Mouse (Mus musculus) spleen, adult 12 weeks (tissue): ENCODE results near the gene Trappc10.
A peak's percentile ranks its signal among the peaks of the same experiment; 100 is the strongest.

ENCODE experiments used
- DNase-seq: peaks from one replicate; pipeline ENCODE4 v3.0.0; 2022; ENCODE audit warnings: low spot score

Trappc10 gene

DNA sequence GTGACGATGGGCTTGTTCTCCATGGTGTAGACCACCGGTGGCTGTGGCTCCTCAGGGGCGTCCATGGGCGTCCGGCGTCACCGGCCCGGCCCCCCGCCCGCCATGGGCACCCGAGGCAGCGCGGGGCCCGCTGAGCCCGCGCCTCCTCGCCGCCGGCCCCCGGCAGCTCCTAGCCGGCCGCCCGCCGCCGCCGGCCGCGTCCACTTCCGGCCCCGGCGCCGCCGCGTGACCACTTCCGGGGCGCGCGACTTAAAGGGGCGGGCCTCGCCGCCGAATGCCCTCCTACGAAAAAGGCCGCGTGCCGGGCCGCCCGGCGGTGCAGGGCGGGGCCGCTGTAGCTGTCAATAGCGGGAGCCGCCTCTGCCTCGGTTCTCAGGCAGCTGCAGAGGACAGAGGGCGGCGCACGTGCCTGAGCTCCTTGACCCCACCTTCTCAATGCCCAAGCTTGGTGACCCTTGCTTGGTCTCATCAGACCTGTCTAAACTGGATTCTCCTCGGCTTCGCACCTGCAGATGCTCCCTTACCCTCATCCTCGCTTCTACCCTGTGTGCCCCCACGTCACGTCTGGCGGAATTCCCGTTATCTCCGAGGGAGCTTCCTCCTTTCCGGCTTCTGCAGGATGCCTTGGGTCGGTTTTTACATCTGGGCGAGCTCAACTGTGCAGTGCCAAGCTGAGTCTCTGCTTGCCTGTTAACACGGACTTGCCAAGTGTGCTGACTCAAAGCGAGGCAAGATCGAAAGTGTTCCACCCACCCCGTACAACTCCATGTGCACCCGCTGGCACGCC, at the start of gene Trappc10:
Trappc10 (minus strand) TSS at position 204 of the 787 bp plus-strand sequence.
- DNase-seq = peak; percentile 86

DNA sequence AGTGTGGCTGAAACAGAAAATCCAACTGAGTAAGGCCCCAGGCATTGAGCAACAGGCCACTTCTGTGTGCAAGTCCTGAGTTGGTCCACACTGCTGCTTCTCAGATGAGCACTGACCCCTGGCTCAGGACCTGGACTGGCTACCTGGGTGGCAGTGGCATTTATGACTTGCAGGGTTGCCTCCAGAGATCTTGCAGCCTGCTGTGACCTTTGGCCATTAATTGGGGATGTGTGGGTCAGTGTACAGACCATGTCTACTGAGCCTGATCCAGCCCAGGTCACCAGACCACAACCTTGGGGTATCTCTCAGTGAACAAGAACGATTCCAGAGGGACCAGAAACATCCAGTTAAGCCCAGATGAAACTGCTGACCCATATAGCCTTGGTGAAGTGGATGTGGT, 49.1 kb upstream of the Trappc10 start:
- DNase-seq = no peak

DNA sequence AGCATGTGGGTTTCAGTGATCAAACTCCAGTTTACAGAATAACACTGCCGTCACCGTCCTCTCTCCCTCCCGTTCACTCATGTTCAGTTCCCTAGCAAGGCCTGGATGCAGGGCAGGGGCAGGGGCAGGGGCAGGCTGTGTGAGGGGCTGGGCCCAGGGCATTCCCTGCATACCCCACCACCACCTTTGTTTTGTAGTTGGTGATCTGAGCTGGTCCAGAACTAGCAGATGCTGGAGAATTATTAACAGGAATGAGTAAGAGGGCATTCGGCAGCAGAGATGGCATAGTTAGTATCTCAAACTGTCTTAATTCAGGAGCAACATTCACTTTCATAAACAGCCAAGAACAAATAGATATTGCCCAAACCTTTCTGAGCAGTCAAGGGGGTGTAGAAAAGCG, 47.9 kb upstream of the Trappc10 start:
- no peak for DNase-seq

DNA sequence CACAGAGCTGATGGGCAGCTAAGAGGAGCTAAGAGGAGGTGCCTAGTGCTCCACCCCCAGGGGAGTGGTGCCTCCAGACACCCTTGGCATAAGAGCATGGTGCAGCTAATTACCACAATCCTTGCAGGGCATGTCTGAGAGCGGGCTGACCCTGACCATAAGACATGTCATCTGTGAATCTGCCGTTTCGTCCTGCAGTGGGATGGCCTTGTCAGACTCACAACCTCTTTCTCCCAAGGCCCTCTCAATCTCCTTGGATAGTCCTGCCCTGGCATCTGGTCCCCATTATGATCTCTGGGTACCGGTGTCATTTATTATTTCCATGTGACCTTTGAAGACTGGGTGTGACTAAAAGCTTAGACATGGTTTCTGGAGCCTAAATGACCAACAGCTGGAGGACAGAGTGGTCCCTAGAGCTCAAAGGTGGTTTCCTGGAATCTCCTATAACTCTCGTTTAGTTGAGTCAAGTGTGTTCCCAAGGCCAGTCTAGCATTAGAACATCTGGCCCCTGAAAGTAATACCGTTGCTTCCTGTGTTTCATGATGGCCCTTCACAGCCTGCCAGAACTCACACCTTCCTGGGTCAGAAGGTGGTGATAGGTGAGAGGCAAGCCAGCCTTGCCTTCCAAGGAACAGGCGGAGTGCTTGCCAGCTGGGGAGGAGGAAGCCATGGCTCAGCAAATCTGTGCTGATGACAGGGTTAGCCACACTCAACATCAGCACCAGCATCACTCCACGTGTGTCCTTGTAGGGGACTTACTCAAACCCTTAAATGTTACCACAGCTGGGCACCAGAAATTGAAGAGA, 46.5 kb upstream of the Trappc10 start:
- DNase-seq = no peak

DNA sequence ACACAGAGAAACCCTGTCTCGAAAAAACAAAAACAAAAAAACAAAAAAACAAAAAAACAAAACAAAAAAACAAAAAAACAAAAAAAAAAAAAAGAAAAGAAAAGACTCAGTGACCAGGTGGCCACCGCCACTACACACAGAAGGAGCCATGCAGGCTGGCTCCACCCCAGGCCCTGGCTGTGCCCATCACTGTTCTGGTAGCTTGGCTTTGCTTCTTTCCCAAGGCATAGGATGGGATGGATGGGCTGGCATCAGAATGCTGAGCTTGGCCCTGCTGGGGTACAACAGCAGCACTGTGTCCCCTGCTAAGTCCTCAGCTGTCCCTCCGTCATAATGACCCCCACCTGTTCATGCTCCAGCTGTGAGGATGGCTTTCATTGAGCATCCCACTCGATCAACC, 44.5 kb upstream of the Trappc10 start:
- DNase-seq = no peak

DNA sequence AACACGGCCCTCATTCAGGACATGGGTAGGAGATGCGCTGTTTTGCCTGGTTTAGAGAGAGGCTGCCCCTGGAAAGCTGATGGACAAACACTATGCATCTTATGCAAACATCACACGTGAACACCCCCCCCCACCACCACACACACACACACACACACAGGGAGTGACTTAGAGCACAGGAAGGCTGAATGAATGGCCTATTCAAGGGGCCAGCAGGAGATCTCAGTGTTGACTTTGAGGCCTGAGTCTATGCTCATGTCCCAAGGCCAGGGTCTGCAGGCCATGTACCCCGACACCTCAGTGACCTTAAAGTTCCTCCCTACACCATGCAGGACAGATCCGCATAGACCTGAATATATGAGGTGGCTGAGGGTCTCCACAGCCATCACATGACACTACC, 43.7 kb upstream of the Trappc10 start:
- DNase-seq = no peak

DNA sequence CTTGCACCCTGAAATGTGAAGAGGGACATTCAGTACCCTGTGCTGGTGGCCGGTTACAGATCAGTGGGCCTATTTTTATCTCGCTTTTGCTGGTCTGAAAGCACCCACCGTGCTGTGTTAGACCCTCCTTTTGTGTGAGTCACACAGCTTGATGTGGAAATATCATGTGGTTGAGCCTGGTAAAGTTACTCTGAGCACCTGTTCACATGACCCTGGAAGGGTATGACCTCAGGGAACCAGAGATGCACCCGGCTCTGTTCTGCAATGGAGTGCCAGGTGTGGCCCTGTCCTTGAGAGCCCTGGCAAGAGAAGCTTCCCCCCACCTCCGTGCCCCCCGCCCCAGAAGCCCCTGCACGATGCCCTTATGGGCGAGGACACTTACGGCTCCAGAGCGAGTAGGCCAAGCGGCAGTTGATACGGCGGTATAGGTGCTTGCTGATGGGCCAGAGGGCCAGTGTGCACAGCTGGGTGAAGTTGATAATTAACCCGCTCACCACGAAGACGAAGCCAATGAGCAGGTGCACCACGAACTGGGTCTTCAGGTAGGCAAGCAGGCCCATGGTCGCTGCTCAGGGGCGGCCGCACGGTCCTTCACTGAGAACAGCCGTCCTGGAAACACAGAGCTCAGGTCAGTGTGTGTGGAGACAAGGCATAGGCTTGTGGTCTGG, 43.2 kb upstream of the Trappc10 start:
- DNase-seq = no peak

DNA sequence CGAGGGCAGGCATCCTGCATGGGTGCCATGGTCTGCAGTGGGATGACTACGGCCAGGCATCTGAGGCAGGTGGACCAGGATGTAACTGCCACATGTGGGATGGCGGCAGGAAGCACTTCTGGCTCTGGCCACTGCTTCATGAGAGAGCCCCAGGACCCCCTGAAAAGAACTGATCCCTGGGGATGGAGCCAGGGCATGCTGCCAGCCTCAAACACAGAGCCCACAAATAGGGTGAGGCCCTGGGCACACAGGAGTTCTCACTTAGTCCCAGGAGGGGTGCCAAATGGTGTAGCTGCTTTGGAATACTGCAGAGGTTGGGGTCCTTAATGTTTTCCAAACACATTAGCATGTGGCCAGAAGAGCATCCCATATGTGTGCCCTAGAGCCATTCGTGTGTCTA, 41.5 kb upstream of the Trappc10 start:
- no peak for DNase-seq

DNA sequence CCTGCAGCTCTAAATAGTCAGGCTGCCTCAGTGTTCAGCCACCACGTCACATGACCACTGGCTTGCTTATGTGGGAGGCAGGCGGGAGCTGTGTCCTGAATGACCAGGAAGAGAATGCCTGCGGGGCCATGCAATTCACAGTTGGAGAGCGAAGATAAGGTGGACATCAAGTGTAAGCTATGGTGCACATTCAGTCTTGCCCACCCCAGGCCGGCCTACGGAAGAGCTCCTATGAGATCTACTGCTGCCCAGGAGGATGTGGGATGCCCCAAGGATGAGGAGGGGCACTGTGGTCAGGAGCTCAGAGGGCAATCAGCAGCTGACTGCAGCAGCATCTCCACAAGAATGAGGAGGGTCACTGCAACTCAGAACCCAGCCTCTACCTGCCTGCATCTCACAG, 41.0 kb upstream of the Trappc10 start:
- no peak for DNase-seq

DNA sequence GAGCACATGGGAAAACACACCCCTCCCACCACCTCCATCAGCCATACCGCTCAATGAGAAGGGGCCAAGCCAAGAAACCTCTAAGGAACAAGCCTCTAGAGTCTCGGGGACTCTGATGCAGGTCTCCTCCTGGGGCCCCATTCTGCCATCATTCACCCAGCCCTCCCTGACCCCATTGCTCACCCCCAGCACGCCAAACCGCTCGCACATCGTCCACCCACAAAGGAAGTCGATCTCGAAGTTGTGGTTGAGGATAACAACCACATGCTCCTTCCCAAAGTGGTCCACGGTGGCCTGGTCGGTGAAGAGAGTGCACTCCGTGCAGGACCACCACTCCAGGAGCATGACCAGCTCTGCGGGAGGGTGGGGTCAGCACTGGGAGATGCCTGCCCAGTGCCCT, 40.4 kb upstream of the Trappc10 start:
- no peak for DNase-seq

DNA sequence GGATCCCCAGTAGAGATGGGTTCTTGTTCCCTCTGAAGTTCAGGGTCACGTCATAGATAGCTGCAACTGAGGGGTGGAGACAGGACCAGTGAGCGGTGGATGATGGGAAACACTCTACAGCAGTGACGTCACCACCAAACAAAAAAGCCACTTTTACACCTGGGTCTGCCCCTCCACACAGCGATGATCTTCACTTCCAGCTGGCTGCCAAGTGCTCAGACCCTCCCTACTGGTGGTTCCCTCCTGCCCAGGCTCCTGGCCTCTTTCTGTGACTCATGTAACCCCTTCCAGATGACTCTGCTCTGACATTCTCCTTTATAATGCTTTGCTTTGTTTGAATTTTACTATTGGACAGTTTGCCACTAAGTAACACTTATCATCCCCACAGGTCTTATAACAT, 38.0 kb upstream of the Trappc10 start:
- DNase-seq = no peak

DNA sequence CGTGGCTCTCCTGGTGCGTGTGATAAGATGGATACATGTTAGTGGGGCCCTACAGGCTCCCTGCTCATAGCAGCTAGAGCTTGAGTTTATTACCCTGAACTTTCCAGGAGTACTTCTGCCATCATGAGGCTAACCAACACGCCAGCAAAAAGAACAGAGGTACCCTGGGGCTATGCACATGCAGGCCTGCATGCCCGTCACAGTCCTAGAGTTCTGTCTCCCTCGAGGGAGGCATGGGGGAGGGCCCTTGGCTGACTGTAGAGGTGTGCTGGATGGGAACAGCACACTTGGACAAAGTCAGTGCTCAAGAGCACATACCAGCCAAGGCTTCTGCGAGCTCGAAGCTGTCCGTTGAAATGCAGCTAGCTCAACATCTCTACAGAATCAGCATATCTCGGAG, 36.0 kb upstream of the Trappc10 start:
- no peak for DNase-seq

DNA sequence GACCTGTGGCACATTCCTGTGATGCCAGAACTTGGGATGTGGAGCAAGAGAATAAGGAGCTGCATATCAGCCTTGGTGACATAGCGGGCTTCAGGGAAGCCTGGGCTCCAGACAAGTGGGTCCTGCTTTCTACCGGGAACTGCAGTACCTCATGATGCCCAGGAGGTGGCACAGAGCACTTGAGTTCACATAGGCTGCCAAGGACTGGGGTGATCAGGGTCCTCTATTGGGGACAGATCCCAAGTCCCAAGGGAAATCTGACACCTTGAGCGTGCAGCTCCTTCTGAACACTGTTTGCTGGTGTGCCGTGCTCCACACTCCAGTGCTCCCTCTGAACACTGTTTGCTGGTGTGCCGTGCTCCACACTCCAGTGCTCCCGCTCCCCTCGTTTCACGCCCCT, 34.8 kb upstream of the Trappc10 start:
- DNase-seq = peak; percentile 17

DNA sequence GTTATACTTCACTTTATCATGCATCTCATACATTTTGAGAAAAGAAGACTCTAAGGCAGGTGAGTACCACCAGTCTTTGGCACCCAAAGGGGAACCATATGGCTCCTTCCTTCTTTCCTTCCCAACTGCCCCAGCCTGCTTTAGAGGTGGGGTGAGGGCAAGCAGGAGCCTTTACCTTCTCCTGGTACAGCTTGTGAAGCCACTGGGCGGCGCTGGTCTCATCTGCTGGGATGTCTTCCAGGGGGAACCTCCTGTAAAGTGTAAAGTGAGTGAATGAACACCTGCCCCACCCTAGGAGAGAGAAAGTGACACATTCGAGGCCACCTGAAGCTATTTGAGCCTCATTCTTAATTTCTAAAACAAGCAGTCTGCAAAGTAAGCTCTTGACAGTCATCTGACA, 33.4 kb upstream of the Trappc10 start:
- no peak for DNase-seq

DNA sequence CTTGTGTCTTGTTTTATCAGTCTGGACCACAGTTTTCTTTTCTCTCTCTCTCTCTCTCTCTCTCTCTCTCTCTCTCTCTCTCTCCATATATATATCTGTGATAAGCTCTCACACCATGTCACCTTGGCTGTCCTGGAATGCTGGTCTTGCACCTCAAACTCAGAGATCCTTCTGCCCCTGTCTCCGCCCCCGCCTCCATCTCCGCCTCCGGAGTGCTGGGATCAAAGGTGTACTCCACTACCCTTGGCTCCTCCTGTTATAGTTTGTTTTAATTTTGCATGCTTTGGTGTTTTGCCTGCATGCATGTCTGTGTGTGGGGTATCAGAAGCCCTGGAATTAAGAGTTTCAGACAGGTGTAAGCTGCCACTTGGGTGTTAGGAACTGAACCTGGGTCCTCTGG, 31.8 kb upstream of the Trappc10 start:
- DNase-seq = no peak

DNA sequence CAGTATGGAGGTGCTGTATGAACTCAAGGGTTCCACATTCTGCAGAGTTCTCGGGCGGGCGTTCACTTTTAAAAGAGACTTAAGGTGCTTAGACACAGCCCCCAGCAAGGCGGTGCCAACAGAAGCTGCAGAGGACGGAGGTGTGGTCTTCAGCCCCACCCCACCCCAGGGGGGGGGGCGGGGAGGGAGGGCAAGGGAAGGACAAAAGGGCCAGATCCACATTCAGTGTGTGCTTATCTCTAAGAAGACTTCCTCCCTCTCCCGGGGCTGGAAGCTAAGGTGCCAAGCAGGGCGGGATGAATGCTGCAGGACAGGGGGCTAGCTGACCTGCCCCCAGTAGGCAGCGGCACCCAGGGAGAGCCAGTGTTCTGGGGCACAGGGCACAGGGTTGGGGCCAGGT, 28.5 kb upstream of the Trappc10 start:
- no peak for DNase-seq

DNA sequence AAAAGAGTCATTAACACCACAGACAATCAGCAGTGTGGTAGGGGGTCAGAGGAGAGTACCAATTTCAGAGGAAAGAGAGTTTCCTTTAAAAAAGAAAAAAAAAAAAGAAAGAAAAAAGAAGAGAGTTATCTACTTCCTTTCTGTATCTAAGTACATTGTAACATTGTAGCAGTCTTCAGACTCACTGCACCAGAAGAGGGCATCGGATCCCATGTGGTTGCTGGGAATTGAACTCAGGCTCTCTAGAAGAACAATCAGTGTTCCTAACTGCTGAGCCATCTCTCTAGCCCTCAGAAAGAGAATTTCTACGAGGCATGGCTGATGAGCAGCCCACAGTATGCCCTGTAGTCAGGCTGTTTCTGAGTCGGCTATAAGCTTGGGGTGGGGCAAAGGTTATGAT, 21.4 kb upstream of the Trappc10 start:
- no peak for DNase-seq

DNA sequence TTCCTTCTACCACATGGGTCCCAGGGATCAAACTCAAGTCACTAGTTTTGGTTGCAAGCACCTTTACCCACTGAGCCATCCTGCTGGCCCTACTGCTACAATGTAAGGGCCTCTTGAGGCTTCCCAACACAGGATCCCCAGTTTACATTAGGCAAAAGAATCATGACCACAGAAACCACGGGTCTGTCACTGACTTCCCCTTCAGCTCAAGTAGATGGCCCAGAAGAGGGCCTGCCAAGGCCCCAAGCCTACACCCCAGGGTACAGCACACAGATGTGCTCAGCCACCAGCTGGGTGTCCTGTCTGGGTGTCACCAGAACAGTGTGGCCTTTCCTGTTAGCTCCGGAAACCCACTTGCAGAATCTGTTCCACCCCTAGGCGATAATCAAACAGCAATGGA, 20.3 kb upstream of the Trappc10 start:
- no peak for DNase-seq

DNA sequence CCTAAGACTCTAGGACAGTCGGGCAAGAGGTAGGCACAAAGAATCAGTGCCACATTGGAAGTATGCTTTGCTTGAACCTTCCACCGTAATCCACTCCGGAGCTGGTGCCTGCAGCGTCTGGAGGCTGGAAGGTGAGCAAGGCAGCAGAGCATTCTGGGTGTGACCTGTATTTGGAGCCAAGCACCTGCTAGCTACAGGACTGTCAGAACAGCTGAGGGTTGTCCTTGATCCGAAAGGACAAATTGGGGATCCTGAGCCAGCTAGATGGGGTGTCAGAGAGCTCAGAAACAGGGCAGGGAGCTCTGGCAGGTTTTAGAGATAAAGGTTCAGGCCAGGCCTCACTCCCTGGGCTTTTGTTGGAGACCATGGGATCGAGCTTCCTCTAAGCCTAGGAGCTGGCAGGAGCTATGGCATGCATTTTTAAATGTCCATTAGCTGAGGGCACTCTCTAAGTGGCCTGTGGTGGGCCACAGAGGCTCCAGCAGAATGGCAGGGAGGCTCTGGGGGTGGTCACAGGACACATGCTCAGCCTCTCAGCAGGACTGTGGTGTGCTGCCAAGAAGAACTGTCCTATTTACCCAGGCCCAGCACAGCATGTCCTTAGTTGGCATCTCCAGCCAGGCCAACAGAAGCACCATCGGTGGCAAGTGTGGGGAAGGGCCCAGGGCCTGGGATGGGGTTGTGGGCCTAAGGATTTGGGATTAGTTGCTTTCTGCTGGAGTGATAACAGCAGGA, 16.6 kb upstream of the Trappc10 start:
- DNase-seq = no peak

DNA sequence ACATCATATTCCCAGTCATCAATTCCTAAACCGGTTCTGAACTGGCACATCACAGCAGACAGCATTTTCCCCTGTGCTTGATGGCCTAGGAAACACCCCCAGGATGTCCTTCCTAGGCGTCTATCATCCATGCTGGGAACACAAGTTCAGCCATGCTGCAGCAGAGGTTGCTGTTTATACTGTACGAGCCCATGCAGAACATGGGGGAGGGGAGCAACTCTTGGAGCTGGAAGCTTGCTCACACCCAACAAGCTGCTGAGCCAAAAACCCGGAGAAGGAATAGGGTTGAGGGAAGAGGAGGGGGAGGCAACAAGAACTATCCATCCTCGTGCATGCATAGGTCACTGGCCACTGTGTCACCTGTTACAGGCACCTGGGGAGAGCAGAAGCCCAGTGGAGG, 15.9 kb upstream of the Trappc10 start:
- no peak for DNase-seq

DNA sequence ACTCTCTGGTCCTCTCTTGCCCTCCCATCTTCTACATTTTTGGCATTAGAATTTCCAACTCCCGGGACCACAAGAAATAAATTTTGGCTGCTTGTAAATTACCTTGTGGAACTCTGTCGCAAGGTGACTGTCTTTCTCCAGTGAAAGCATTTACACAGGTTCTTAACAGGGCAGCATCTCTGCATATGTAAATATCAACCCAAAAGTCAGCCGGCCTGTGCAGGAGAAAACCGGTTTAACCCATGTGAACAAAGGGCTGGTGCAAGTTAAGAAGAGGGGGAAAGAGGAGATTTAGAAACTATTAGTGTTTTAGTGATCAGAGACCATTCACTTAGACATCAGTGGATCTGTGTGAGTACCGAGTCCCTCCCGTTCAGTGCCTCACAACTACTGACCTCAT, 15.3 kb upstream of the Trappc10 start:
- DNase-seq = no peak

DNA sequence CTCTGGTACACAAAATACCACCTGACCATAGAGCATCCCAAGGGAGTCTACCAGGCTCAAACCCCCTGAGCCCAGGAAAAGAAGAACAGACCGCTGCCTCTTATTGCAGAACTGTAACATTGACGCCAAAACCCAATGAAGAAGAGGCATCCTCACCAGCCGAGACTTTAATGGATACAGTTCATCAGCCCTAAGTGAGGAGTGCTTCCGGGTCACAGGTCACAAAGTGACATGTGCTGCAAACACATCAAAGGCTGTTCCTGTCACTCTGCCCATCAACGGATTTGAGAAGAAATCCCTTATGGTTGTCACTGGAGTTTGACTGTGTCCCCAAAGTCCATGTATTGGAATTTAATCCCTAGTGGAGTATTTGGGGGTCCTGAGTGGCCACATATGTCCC, 14.8 kb upstream of the Trappc10 start:
- DNase-seq = no peak
